Mouse (Mus musculus) myocyte (in vitro differentiated cells): ENCODE data around the gene Erg. TPM values are rescaled to one million over a fixed set of nuclear protein-coding genes. Genes with fewer than 3 reads are reported as not detected.

ENCODE experiments used
- H3K27me3 ChIP-seq: one replicate; pipeline ENCODE4 v1.6.1; 2011; ENCODE audit not compliant: control insufficient read depth, insufficient read depth, insufficient read length
- H3K36me3 ChIP-seq: one replicate; pipeline ENCODE4 v1.6.1; 2011; ENCODE audit not compliant: control insufficient read depth, insufficient read depth
- H3K4me2 ChIP-seq: one replicate; pipeline ENCODE4 v1.6.1; 2011; ENCODE audit warnings: low read depth, control low read depth
- H3K4me3 ChIP-seq: one replicate; pipeline ENCODE4 v1.5.1; 2011; ENCODE audit warnings: mild to moderate bottlenecking, control low read depth, moderate library complexity
- H3K79me2 ChIP-seq: one replicate; pipeline ENCODE4 v1.6.1; 2011; ENCODE audit not compliant: control insufficient read depth, insufficient read depth
- H3ac ChIP-seq: one replicate; pipeline ENCODE4 v1.6.1; 2011; ENCODE audit not compliant: control insufficient read depth, insufficient read length
- CEBPB ChIP-seq: IDR thresholded peaks from 2 replicates; pipeline ENCODE4 v1.6.1; 2011; ENCODE audit warnings: mild to moderate bottlenecking, moderate library complexity; ENCODE audit not compliant: poor library complexity, insufficient read depth, severe bottlenecking
- E2F4 ChIP-seq: IDR thresholded peaks from one replicate; pipeline ENCODE4 v1.6.1; 2011; ENCODE audit warnings: mild to moderate bottlenecking, control low read depth, moderate library complexity; ENCODE audit not compliant: insufficient read depth
- MAX ChIP-seq: IDR thresholded peaks from one replicate; pipeline ENCODE4 v1.6.1; 2011; ENCODE audit warnings: low read depth, mild to moderate bottlenecking, control low read depth
- MYOD1 ChIP-seq, 3 experiments: IDR thresholded peaks; one replicate each; pipeline ENCODE4 v1.6.1; 2011; ENCODE audit warnings: control low read depth in 2 of 3, low read depth in 2 of 3, mild to moderate bottlenecking in 2 of 3, moderate library complexity in 1 of 3; ENCODE audit not compliant: insufficient read length in 2 of 3, control insufficient read depth in 1 of 3
- MYOG ChIP-seq, 3 experiments: IDR thresholded peaks; one replicate each; pipeline ENCODE4 v1.6.1; 2011; ENCODE audit warnings: control low read depth in 2 of 3, low read depth in 2 of 3, mild to moderate bottlenecking in 2 of 3; ENCODE audit not compliant: insufficient read length in 2 of 3, control insufficient read depth in 1 of 3, insufficient read depth in 1 of 3
- POLR2A ChIP-seq: IDR thresholded peaks from one replicate; pipeline ENCODE4 v1.6.1; 2011; ENCODE audit warnings: low read depth, mild to moderate bottlenecking, control low read depth, moderate library complexity; ENCODE audit not compliant: insufficient read length
- POLR2AphosphoS2 ChIP-seq: IDR thresholded peaks from one replicate; pipeline ENCODE4 v1.6.1; 2011; ENCODE audit warnings: low read depth, control low read depth; ENCODE audit not compliant: insufficient read length
- REST ChIP-seq: IDR thresholded peaks from one replicate; pipeline ENCODE4 v1.6.1; 2011; ENCODE audit warnings: mild to moderate bottlenecking, control low read depth, moderate library complexity; ENCODE audit not compliant: insufficient read depth, insufficient read length
- SRF ChIP-seq: IDR thresholded peaks from one replicate; pipeline ENCODE4 v1.6.1; 2011; ENCODE audit warnings: low read depth; ENCODE audit not compliant: control insufficient read depth, insufficient read length
- TCF12 ChIP-seq: IDR thresholded peaks from one replicate; pipeline ENCODE4 v1.6.1; 2011; ENCODE audit warnings: mild to moderate bottlenecking, control low read depth; ENCODE audit not compliant: poor library complexity, insufficient read depth, severe bottlenecking
- TCF3 ChIP-seq: IDR thresholded peaks from one replicate; pipeline ENCODE4 v1.6.1; 2011; ENCODE audit warnings: low read depth, control low read depth; ENCODE audit not compliant: insufficient read length
- USF1 ChIP-seq: IDR thresholded peaks from one replicate; pipeline ENCODE4 v1.6.1; 2011; ENCODE audit warnings: low read depth, mild to moderate bottlenecking, control low read depth, moderate library complexity
- polyA plus RNA-seq: library from polyadenylated mRNA; unstranded; fragments of >200 nt; fragmentation: generic; extraction: Trizol; gene quantifications from one replicate; pipeline ENCODE4 v1.2.1, GENCODE M21; 2012; ENCODE audit warnings: missing spikeins

Erg gene
- polyA plus RNA-seq, 1 experiment = 0.04 TPM

GRCm38 (mm10) chr16:95349344-95349743, 237.0 kb downstream of the Erg start:
- Histone ChIP-seq H3K79me2 (no peaks in the 10 kb centered on the region), H3K4me3 (no peak overlapping the region), H3ac (no peak overlapping the region), H3K27me3 (peaks cover 4% of the 10 kb centered on the region), H3K36me3 (no peaks in the 10 kb centered on the region), H3K4me2 (no peak overlapping the region)
- TF ChIP-seq POLR2AphosphoS2 = no peak
- TF ChIP-seq USF1 = no peak
- no peak for TF ChIP-seq MAX

- H3K4me3 ChIP-seq = no peak overlapping the region
- H3ac ChIP-seq = no peak overlapping the region
- TF ChIP-seq MYOG (IDR thresholded peaks at IDR 0.05; ENCODE audit: control insufficient read depth in 1 of 3, insufficient read depth in 1 of 3, insufficient read length in 2 of 3, low read depth in 2 of 3) = no peak
- no peak for TF ChIP-seq TCF12
- no peak overlapping the region for H3K4me2 ChIP-seq
- no peaks in the 10 kb centered on the region for H3K36me3 ChIP-seq
- H3K79me2 ChIP-seq = no peaks in the 10 kb centered on the region
- H3K27me3 ChIP-seq = peaks cover under 1% of the 10 kb centered on the region
These were observed 237.8 kb downstream of the Erg start for GRCm38 (mm10) chr16:95348555-95348954.

GRCm38 (mm10) chr16:95347202-95347601, 239.2 kb downstream of the Erg start:
- H3K27me3 ChIP-seq = no peaks in the 10 kb centered on the region

GRCm38 (mm10) chr16:95345882-95346281, 240.5 kb downstream of the Erg start:
- H3K4me2 ChIP-seq = no peak overlapping the region
- TF ChIP-seq POLR2AphosphoS2 (no peak), REST (no peak), TCF3 (no peak), MAX (no peak), TCF12 (no peak), MYOG (IDR thresholded peaks at IDR 0.05; ENCODE audit: control insufficient read depth in 1 of 3, insufficient read depth in 1 of 3, insufficient read length in 2 of 3, low read depth in 2 of 3) (no peak), POLR2A (no peak), E2F4 (no peak), MYOD1 (IDR thresholded peaks at IDR 0.05; ENCODE audit: control insufficient read depth in 1 of 3, insufficient read length in 2 of 3, low read depth in 2 of 3) (no peak), CEBPB (no peak), SRF (no peak), USF1 (no peak)
- no peaks in the 10 kb centered on the region for H3K27me3 ChIP-seq

More at GRCm38 (mm10) chr16:95347202-95347601, 239.2 kb downstream of the Erg start:
- Histone ChIP-seq H3K79me2 (no peaks in the 10 kb centered on the region), H3ac (no peak overlapping the region), H3K36me3 (no peaks in the 10 kb centered on the region), H3K4me2 (no peak overlapping the region), H3K4me3 (no peak overlapping the region)
- no peak for TF ChIP-seq TCF12
- no peak for TF ChIP-seq MYOG (IDR thresholded peaks at IDR 0.05; ENCODE audit: control insufficient read depth in 1 of 3, insufficient read depth in 1 of 3, insufficient read length in 2 of 3, low read depth in 2 of 3)
- no peak for TF ChIP-seq SRF
- no peak for TF ChIP-seq MAX
- no peak for TF ChIP-seq TCF3
- TF ChIP-seq POLR2A = no peak
- TF ChIP-seq REST = no peak
- no peak for TF ChIP-seq POLR2AphosphoS2
- TF ChIP-seq MYOD1 (IDR thresholded peaks at IDR 0.05; ENCODE audit: control insufficient read depth in 1 of 3, insufficient read length in 2 of 3, low read depth in 2 of 3) = no peak
- TF ChIP-seq USF1 = no peak

GRCm38 (mm10) chr16:95344961-95345360, 241.4 kb downstream of the Erg start:
- H3K4me2 ChIP-seq = no peak overlapping the region
- H3K4me3 ChIP-seq = no peak overlapping the region
- H3K27me3 ChIP-seq = no peaks in the 10 kb centered on the region
- no peak overlapping the region for H3ac ChIP-seq
- no peaks in the 10 kb centered on the region for H3K79me2 ChIP-seq
- TF ChIP-seq POLR2AphosphoS2 (no peak), E2F4 (no peak), MYOG (IDR thresholded peaks at IDR 0.05; ENCODE audit: control insufficient read depth in 1 of 3, insufficient read depth in 1 of 3, insufficient read length in 2 of 3, low read depth in 2 of 3) (no peak), MAX (no peak), CEBPB (no peak), POLR2A (no peak), REST (no peak), TCF12 (no peak), SRF (no peak), MYOD1 (IDR thresholded peaks at IDR 0.05; ENCODE audit: control insufficient read depth in 1 of 3, insufficient read length in 2 of 3, low read depth in 2 of 3) (no peak), USF1 (no peak), TCF3 (no peak)
- H3K36me3 ChIP-seq = no peaks in the 10 kb centered on the region

More at GRCm38 (mm10) chr16:95345882-95346281, 240.5 kb downstream of the Erg start:
- H3K4me3 ChIP-seq = no peak overlapping the region
- no peaks in the 10 kb centered on the region for H3K79me2 ChIP-seq
- H3K36me3 ChIP-seq = no peaks in the 10 kb centered on the region
- no peak overlapping the region for H3ac ChIP-seq
